Mouse (Mus musculus) MEL (cell line): Measurements from ENCODE around the gene Hacd2. TPM values are rescaled to one million over a fixed set of nuclear protein-coding genes. Genes with fewer than 3 reads are reported as not detected.

Experiments used
- DNase-seq: peaks from one replicate; pipeline ENCODE4 v3.0.0; 2011; ENCODE audit warnings: low read depth, low spot score
- H3K27ac ChIP-seq: 2 replicates; pipeline ENCODE4 v1.5.1; 2012; ENCODE audit warnings: low read depth, mild to moderate bottlenecking, control low read depth, low read length, moderate library complexity; ENCODE audit not compliant: control insufficient read depth
- H3K27me3 ChIP-seq, 2 experiments: fragments of 150-350 bp in 1 of 2; sonication (generic) in 1 of 2; 2 replicates each; pipeline ENCODE4 v1.6.1; 2012; ENCODE audit warnings: low read length in 2 of 2, mild to moderate bottlenecking in 2 of 2, improper control_type of control experiment in 1 of 2, moderate library complexity in 1 of 2; ENCODE audit not compliant: insufficient read depth in 2 of 2, control insufficient read depth in 1 of 2
- H3K36me3 ChIP-seq, 2 experiments: 2 replicates each; pipeline ENCODE4 v1.6.1; 2012 to 2014; ENCODE audit warnings: low read length in 2 of 2, improper control_type of control experiment in 1 of 2, inconsistent platforms in 1 of 2, mild to moderate bottlenecking in 1 of 2; ENCODE audit not compliant: insufficient read depth in 2 of 2, control insufficient read depth in 1 of 2
- H3K4me1 ChIP-seq, 2 experiments: fragments of 150-350 bp in 1 of 2; sonication (generic) in 1 of 2; 2 replicates each; pipeline ENCODE4 v1.6.1; 2012; ENCODE audit warnings: low read length in 2 of 2, improper control_type of control experiment in 1 of 2, mild to moderate bottlenecking in 1 of 2; ENCODE audit not compliant: insufficient read depth in 2 of 2, control insufficient read depth in 1 of 2
- H3K4me3 ChIP-seq, 2 experiments: fragments of 150-350 bp in 1 of 2; sonication (generic) in 1 of 2; 2 replicates each; pipeline ENCODE4 v1.5.1; 2012; ENCODE audit warnings: low read depth in 2 of 2, low read length in 2 of 2, mild to moderate bottlenecking in 2 of 2, moderate library complexity in 2 of 2, control low read depth in 1 of 2, improper control_type of control experiment in 1 of 2; ENCODE audit not compliant: control insufficient read depth in 1 of 2, insufficient read depth in 1 of 2
- H3K79me2 ChIP-seq: 2 replicates; pipeline ENCODE4 v1.6.1; 2012; ENCODE audit warnings: mild to moderate bottlenecking, low read length, moderate library complexity; ENCODE audit not compliant: control insufficient read depth, poor library complexity, insufficient read depth
- H3K9ac ChIP-seq: 2 replicates; pipeline ENCODE4 v1.6.1; 2012; ENCODE audit warnings: low read depth, mild to moderate bottlenecking, control low read depth, low read length, moderate library complexity; ENCODE audit not compliant: control insufficient read depth, poor library complexity, severe bottlenecking
- H3K9me3 ChIP-seq: fragments of 150-350 bp; sonication (generic); replicated peaks from 2 replicates; pipeline ENCODE4 v1.6.1; 2012; ENCODE audit warnings: mild to moderate bottlenecking, low read length, improper control_type of control experiment, moderate library complexity; ENCODE audit not compliant: insufficient read depth
- BHLHE40 ChIP-seq: IDR thresholded peaks from 2 replicates; pipeline ENCODE4 v1.6.1; 2012; ENCODE audit warnings: low read depth, mild to moderate bottlenecking, inconsistent platforms, low read length, improper control_type of control experiment, borderline replicate concordance
- CHD1 ChIP-seq: IDR thresholded peaks from 2 replicates; pipeline ENCODE4 v1.6.1; 2012; ENCODE audit warnings: low read depth, mild to moderate bottlenecking, inconsistent platforms, low read length, improper control_type of control experiment
- ELF1 ChIP-seq: IDR thresholded peaks from 2 replicates; pipeline ENCODE4 v1.6.1; 2014; ENCODE audit warnings: low read depth, mild to moderate bottlenecking, inconsistent platforms, low read length, improper control_type of control experiment, moderate library complexity
- GATA1 ChIP-seq: IDR thresholded peaks from 2 replicates; pipeline ENCODE4 v1.6.1; 2011; ENCODE audit warnings: low read depth, low read length, improper control_type of control experiment
- JUND ChIP-seq: IDR thresholded peaks from 2 replicates; pipeline ENCODE4 v1.6.1; 2011; ENCODE audit warnings: low read depth, mild to moderate bottlenecking, improper control_type of control experiment, low read length
- MAX ChIP-seq: IDR thresholded peaks from 2 replicates; pipeline ENCODE4 v1.6.1; 2011; ENCODE audit warnings: low read length, improper control_type of control experiment
- MAZ ChIP-seq: IDR thresholded peaks from 2 replicates; pipeline ENCODE4 v1.6.1; 2012; ENCODE audit warnings: low read depth, mild to moderate bottlenecking, inconsistent platforms, low read length, improper control_type of control experiment
- MEF2A ChIP-seq: IDR thresholded peaks from 2 replicates; pipeline ENCODE4 v1.6.1; 2014; ENCODE audit warnings: low read depth, mild to moderate bottlenecking, inconsistent platforms, low read length, improper control_type of control experiment; ENCODE audit not compliant: poor library complexity, insufficient replicate concordance, severe bottlenecking; ENCODE audit errors: extremely low read depth
- MXI1 ChIP-seq: IDR thresholded peaks from 2 replicates; pipeline ENCODE4 v1.6.1; 2011; ENCODE audit warnings: mild to moderate bottlenecking, low read depth, low read length, improper control_type of control experiment
- MYC ChIP-seq: IDR thresholded peaks from 2 replicates; pipeline ENCODE4 v1.6.1; 2011; ENCODE audit warnings: low read depth, mild to moderate bottlenecking, low read length, improper control_type of control experiment, moderate library complexity
- NELFE ChIP-seq: IDR thresholded peaks from 2 replicates; pipeline ENCODE4 v1.6.1; 2011; ENCODE audit warnings: low read depth, low read length, improper control_type of control experiment
- POLR2AphosphoS2 ChIP-seq: IDR thresholded peaks from 2 replicates; pipeline ENCODE4 v1.6.1; 2011; ENCODE audit warnings: low read length, improper control_type of control experiment
- POLR2AphosphoS5 ChIP-seq: IDR thresholded peaks from 2 replicates; pipeline ENCODE4 v1.6.1; 2012; ENCODE audit warnings: low read depth, borderline replicate concordance, mild to moderate bottlenecking, inconsistent platforms, low read length, moderate library complexity, mixed read lengths
- RAD21 ChIP-seq: IDR thresholded peaks from 2 replicates; pipeline ENCODE4 v1.6.1; 2011; ENCODE audit warnings: mild to moderate bottlenecking, low read depth, low read length, improper control_type of control experiment
- SIN3A ChIP-seq: IDR thresholded peaks from 2 replicates; pipeline ENCODE4 v1.6.1; 2012; ENCODE audit warnings: low read length, improper control_type of control experiment, inconsistent platforms
- TBP ChIP-seq: IDR thresholded peaks from 2 replicates; pipeline ENCODE4 v1.8.0; 2011; ENCODE audit warnings: low read depth, low read length, improper control_type of control experiment
- TCF12 ChIP-seq: IDR thresholded peaks from 2 replicates; pipeline ENCODE4 v1.6.1; 2014; ENCODE audit warnings: low read depth, mild to moderate bottlenecking, inconsistent platforms, low read length, improper control_type of control experiment, moderate library complexity
- USF1 ChIP-seq: IDR thresholded peaks from 2 replicates; pipeline ENCODE4 v1.6.1; 2014; ENCODE audit warnings: low read depth, mild to moderate bottlenecking, inconsistent platforms, low read length, improper control_type of control experiment, moderate library complexity
- ZC3H11A ChIP-seq: IDR thresholded peaks from 2 replicates; pipeline ENCODE4 v1.6.1; 2012; ENCODE audit warnings: low read depth, mild to moderate bottlenecking, inconsistent platforms, low read length, improper control_type of control experiment
- ZMIZ1 ChIP-seq: IDR thresholded peaks from 2 replicates; pipeline ENCODE4 v1.6.1; 2012; ENCODE audit warnings: low read depth, mild to moderate bottlenecking, inconsistent platforms, low read length, improper control_type of control experiment, moderate library complexity
- polyA plus RNA-seq, 2 experiments: library from polyadenylated mRNA; stranded (reverse) in 1 of 2; unstranded in 1 of 2; fragments of >175 nt in 1 of 2; fragments of >200 nt in 1 of 2; gene quantifications; 2 replicates each; pipeline versions ENCODE4 v1.2.1 to v1.2.4; 2012; ENCODE audit warnings: low replicate concordance in 2 of 2, low read depth in 1 of 2; ENCODE audit not compliant: insufficient read length in 2 of 2, insufficient read depth in 1 of 2, missing spikeins in 1 of 2
- total RNA-seq: library from RNA; depleted of rRNA; stranded (reverse); fragments of 300-350 nt; gene quantifications from 2 replicates; pipeline ENCODE4 v1.2.3, GENCODE M21; 2012

The Hacd2 gene
- total and polyA plus RNA-seq, 3 experiments = 16.9 to 40.3 TPM; not detected in 1

GRCm38 (mm10) chr16:35065724-35066123 is 43.5 kb downstream of the Hacd2 start:
- Histone ChIP-seq H3K9me3 (no peaks in the 10 kb centered on the region), H3K36me3 (no peaks in the 10 kb centered on the region; a peak in 1 of 4 replicates), H3K27me3 (no peaks in the 10 kb centered on the region), H3K27ac (no peak overlapping the region), H3K79me2 (no peaks in the 10 kb centered on the region), H3K4me1 (no peaks in the 10 kb centered on the region), H3K9ac (no peak overlapping the region), H3K4me3 (no peak overlapping the region)
- DNase-seq = no peak
- TF ChIP-seq MEF2A (no peak), MXI1 (no peak), JUND (no peak), POLR2AphosphoS5 (no peak), SIN3A (no peak), ELF1 (no peak), NELFE (no peak), TCF12 (no peak), CHD1 (no peak), USF1 (no peak), MAX (no peak), BHLHE40 (no peak), MYC (no peak), RAD21 (no peak), MAZ (no peak)

DNA sequence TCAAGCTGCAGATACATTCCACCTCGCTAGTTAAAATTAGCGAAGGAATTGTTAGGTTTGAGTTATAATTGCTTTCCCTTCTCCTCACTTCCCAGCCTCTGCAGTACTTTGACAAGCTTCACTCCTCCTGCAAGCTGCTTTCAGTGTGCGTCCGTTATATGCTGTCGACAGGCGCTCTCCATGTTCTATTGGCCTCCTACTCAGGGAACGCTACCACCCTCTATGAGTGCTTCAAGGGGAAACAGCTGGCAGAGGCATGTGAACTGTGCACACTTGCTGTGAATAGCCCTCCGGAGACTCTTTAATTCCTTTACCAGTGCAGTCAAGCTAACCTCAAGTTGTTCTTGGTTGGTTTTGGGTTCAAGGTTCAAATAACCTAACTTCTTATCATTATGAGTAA is 44.9 kb downstream of the Hacd2 start:
- TF ChIP-seq POLR2AphosphoS2 = no peak
- TF ChIP-seq ZMIZ1 = no peak
- no peak for TF ChIP-seq MXI1
- TF ChIP-seq GATA1 = no peak
- no peak for TF ChIP-seq POLR2AphosphoS5
- no peak for TF ChIP-seq RAD21
- no peak for TF ChIP-seq SIN3A
- TF ChIP-seq TBP = no peak
- no peak for TF ChIP-seq ZC3H11A
- TF ChIP-seq JUND = no peak
- TF ChIP-seq NELFE = no peak
- no peak overlapping the region for H3K9ac ChIP-seq
- no peak overlapping the region for H3K27ac ChIP-seq
- no peaks in the 10 kb centered on the region for H3K4me1 ChIP-seq
- H3K79me2 ChIP-seq = no peaks in the 10 kb centered on the region
- no peaks in the 10 kb centered on the region for H3K27me3 ChIP-seq
- no peaks in the 10 kb centered on the region for H3K9me3 ChIP-seq
- DNase-seq = no peak
- no peak overlapping the region for H3K4me3 ChIP-seq
- no peaks in the 10 kb centered on the region; a peak in 1 of 4 replicates for H3K36me3 ChIP-seq
